Mouse (Mus musculus) lung, adult 10 weeks (tissue): ENCODE results near the gene Asgr2. TPM values are rescaled to one million over a fixed set of nuclear protein-coding genes. Genes with fewer than 3 reads are reported as not detected.

Experiments used
- polyA plus RNA-seq: library from polyadenylated mRNA; stranded (reverse); fragments of 350-450 nt; fragmentation: Illumina TruSeq; extraction: RNeasy Lipid Tissue Mini Kit (QIAGEN cat#74804); gene quantifications from one replicate; pipeline ENCODE4 v1.2.3, GENCODE M21; 2014; ENCODE audit warnings: low read depth, low replicate concordance; ENCODE audit not compliant: insufficient read depth

Gene Asgr2
- polyA plus RNA-seq, result 0.41 TPM

GRCm38 (mm10) chr11:70091986-70092783, at the start of gene Asgr2:
TSS of gene Asgr2 (plus strand) at chr11:70092644.

GRCm38 (mm10) chr11:70053898-70054570, 38.4 kb upstream of the Asgr2 start, which contains the start of gene Asgr1:
TSS of gene Asgr1 (plus strand) at chr11:70054085.

GRCm38 (mm10) chr11:70129926-70130379, 37.5 kb downstream of the Asgr2 start, which contains the start of gene Mgl2:
TSS of gene Mgl2 (plus strand) at chr11:70130329.

Other genes with a start within 250 kb of the Asgr2 start
- gene Plscr3, start 246.3 kb upstream of the Asgr2 start, polyA plus RNA-seq, result 65.1 TPM
- gene Tnk1, start 233.9 kb upstream of the Asgr2 start, polyA plus RNA-seq, result 5.1 TPM
- gene Tmem95, start 214.6 kb upstream of the Asgr2 start, polyA plus RNA-seq, result not detected
- 11.2 TPM for gene Kctd11, start 211.2 kb upstream of the Asgr2 start, polyA plus RNA-seq
- 9.7 TPM for gene Acap1, start 197.1 kb upstream of the Asgr2 start, polyA plus RNA-seq
- gene 2810408A11Rik, start 191.7 kb upstream of the Asgr2 start, polyA plus RNA-seq, result 0.77 TPM
- 9.9 TPM for gene Neurl4, start 191.6 kb upstream of the Asgr2 start, polyA plus RNA-seq
- gene Gps2, start 178.8 kb upstream of the Asgr2 start, polyA plus RNA-seq, result 43.0 TPM
- gene Eif5a, start 170.7 kb upstream of the Asgr2 start, polyA plus RNA-seq, result 466 TPM
- 1.3 TPM for gene Ybx2, start 156.8 kb upstream of the Asgr2 start, polyA plus RNA-seq
- gene Slc2a4, start 144.5 kb upstream of the Asgr2 start, polyA plus RNA-seq, result 8.1 TPM
- gene Cldn7, start 127.9 kb upstream of the Asgr2 start, polyA plus RNA-seq, result 60.8 TPM
- 86.4 TPM for gene Ctdnep1, start 111.5 kb upstream of the Asgr2 start, polyA plus RNA-seq
- gene Elp5, start 110.1 kb upstream of the Asgr2 start, polyA plus RNA-seq, result 40.7 TPM
- 466 TPM for gene Gabarap, start 101.5 kb upstream of the Asgr2 start, polyA plus RNA-seq
- gene Phf23, start 96.9 kb upstream of the Asgr2 start, polyA plus RNA-seq, result 39.5 TPM
- 6.0 TPM for gene Dvl2, start 92.0 kb upstream of the Asgr2 start, polyA plus RNA-seq
- 82.7 TPM for gene Acadvl, start 77.2 kb upstream of the Asgr2 start, polyA plus RNA-seq
- 7.3 TPM for gene Dlg4, start 75.7 kb upstream of the Asgr2 start, polyA plus RNA-seq
- gene Asgr1, start 38.6 kb upstream of the Asgr2 start, polyA plus RNA-seq, result 13.1 TPM
- gene Mgl2, start 37.7 kb downstream of the Asgr2 start, polyA plus RNA-seq, result 26.9 TPM
- gene Clec10a, start 63.6 kb downstream of the Asgr2 start, polyA plus RNA-seq, result 14.5 TPM
- gene Slc16a11, start 120.1 kb downstream of the Asgr2 start, polyA plus RNA-seq, result 54.5 TPM
- gene Slc16a13, start 128.4 kb downstream of the Asgr2 start, polyA plus RNA-seq, result 4.1 TPM
- gene Bcl6b, start 137.2 kb downstream of the Asgr2 start, polyA plus RNA-seq, result 15.8 TPM
- 69.1 TPM for gene 0610010K14Rik, start 145.3 kb downstream of the Asgr2 start, polyA plus RNA-seq
- 8.1 TPM for gene Gm21988, start 147.2 kb downstream of the Asgr2 start, polyA plus RNA-seq
- 203 TPM for gene Rnasek, start 147.2 kb downstream of the Asgr2 start, polyA plus RNA-seq
- gene Alox12, start 162.7 kb downstream of the Asgr2 start, polyA plus RNA-seq, result 2.8 TPM
- not detected for gene Alox12e, start 230.0 kb downstream of the Asgr2 start, polyA plus RNA-seq